Mouse (Mus musculus): Measurements from ENCODE around the gene Col25a1.

Col25a1 gene

DNA sequence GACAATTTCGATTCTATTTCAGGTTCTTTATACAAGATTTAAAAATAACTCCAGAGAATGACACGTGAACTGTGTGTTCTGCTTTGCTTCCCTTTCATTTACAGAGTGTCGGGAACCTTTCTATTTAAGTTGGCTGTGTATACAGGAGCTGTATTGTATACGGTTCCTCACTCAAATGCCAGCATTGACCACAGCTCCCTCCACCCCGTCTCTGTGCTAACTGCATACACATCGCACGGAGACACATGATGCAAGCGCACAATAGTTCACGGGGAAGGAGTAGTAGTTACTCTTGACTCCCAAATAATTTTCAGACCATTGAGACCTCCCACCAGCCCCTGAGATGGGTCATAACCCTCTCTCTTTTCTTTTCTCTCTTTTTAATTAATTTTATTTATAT is 197.6 kb downstream of the Col25a1 start:
- DNase-seq = no peak

- no peak for DNase-seq
Measured at GRCm38 (mm10) chr3:130329833-130330555, 198.7 kb downstream of the Col25a1 start.

GRCm38 (mm10) chr3:130330556-130330950 is 199.3 kb downstream of the Col25a1 start:
- DNase-seq = no peak

GRCm38 (mm10) chr3:130332347-130332913 is 201.1 kb downstream of the Col25a1 start:
- DNase-seq = no peak

GRCm38 (mm10) chr3:130337857-130338256 is 206.6 kb downstream of the Col25a1 start:
- peak; percentile 13 for DNase-seq

- no peak for DNase-seq
Measured at GRCm38 (mm10) chr3:130338371-130338770, 207.1 kb downstream of the Col25a1 start.

DNA sequence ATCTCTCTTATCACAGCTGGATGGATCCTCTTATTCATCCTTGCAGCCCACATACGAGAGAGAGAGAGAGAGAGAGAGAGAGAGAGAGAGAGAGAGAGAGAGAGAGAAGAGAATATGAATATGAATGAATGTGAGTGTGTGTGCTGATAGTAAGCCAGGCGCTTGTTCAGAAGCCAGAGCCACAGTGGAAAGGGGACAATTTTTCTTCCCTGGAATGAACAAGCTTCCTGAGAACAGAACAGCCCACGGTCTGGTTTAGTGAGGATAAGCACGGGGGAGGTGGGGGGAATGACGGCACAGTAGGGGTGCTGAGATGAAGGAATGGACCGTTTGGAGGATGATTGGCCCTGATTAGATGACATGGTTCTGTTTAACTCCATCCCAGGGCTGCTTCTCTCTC is 218.9 kb downstream of the Col25a1 start:
- no peak for DNase-seq

GRCm38 (mm10) chr3:130354399-130355039 is 223.2 kb downstream of the Col25a1 start:
- no peak for DNase-seq

- DNase-seq = no peak
Measured at GRCm38 (mm10) chr3:130356575-130357173, 225.4 kb downstream of the Col25a1 start.

- no peak for DNase-seq
Measured at GRCm38 (mm10) chr3:130360813-130361212, 229.5 kb downstream of the Col25a1 start.

DNA sequence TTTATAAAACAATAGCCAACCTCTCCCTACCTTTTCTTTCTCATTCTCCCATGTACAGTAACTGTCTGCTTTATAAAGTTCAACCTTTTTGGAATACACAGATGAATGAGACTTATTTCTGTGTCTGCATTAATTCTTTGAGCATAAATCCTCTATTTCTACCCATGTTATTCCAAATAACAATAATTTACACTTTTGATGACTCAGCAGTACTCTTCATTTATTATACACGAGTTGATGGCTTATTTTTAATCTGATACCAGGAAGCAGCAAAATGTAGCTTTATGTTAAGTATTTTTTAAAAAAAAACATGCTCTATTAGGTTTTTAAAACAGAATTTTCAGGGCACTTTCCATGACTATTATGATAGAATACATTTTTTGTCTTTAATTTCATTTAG is 230.6 kb downstream of the Col25a1 start:
- DNase-seq = no peak

DNA sequence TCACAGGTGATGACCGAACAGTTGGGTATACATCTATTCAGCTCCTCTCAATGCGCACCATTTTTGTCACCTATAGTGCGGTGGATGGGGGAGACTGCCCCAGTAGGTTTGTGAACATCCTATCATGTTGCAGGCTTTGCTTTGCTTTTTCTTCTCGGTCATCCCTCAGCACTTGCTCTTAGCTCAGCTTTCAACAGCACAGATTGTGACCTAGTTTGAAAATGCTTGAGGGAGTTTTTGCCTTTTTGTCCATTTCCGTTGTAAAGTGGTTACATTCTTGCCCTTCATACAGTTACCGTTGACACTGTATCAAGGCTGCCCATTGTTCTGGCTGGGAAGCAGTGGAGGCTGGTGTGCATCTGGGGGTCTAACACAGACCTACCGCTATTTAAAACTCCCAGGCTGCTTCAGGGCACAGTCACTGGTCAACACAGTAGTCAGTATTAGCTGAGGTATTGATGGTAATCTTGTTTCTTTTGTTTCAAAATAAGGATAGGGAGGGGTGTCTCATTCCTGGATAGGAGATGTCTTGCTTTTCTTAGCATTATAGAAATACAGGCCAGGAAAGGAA is 231.6 kb downstream of the Col25a1 start:
- no peak for DNase-seq

GRCm38 (mm10) chr3:130366917-130367610 is 235.8 kb downstream of the Col25a1 start:
- no peak for DNase-seq

DNA sequence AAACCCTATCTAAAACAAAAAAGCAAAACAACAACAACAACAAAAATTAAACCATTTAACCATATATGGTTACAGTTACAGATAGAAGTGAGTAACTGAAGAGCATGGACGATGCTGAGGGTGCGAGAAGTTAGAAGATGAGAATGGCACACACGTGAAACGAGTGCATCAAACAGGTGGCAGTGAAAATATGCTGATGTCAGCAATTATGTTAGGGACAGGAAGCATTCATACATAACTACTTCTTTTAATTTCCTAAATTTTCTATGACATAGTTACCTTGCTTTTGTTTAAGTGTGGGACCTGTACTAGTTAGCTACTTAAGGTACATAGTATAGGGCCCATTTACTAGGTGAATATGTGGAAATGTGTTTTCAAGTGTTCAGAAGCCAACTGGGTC is 237.1 kb downstream of the Col25a1 start:
- DNase-seq = no peak

DNA sequence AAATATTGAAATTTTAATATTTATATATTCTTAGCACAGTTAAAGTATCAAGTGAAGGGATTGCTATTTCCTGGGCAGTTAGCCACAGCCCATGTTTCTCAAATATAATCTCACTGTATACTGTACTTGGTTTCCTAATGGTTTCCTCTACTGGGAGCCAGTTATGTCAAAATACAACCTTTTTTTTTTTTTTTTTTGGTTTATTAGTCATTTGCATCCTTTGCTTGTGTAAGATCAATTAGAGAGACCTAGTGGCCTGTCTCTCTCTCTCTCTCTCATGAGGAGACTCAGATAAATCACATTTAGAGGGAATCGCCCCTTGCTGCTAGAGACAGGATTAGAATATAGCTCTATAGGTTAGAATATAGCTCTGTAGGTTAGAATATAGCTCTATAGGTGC is 237.8 kb downstream of the Col25a1 start:
- DNase-seq = no peak

DNA sequence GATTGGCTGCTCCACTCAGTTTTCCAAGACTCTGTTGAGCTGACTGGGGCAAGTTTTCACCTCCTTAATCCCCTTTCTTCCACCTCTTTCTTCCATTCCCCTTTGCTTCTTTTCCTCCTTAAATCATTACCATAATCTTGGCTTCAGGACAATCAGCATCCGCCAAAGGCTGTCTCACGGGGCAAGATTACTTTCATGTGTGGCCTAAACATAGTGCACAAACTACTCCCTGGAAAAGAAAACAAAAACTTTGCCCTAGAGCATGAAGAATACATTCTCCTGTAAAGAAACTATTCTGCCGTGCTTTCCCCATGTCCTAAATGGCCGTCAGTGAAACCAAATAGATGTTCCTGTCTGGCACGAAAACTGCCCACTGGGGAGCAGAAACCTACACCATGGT is 238.9 kb downstream of the Col25a1 start:
- DNase-seq = no peak

DNA sequence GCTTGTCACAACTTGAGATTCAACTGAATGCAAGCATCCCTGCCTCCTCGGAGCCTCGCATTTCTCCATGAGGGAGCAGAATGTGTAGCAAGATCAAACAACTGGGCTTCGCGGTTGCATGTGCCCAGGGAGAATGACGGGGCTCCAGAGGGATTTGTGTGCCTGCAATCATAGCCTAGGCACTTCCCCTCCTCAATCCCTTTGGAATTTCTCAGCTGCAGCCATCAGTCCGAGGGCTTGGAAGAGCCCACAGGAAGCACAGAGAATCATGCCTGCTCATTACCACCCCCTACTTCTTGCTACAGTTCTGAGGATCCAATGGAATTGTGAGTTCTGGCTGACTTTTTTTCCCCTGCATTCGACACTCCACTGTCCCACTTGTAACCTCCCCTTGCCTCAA is 241.8 kb downstream of the Col25a1 start:
- DNase-seq = no peak

- no peak for DNase-seq
Measured at GRCm38 (mm10) chr3:130374620-130375341, 243.5 kb downstream of the Col25a1 start.

DNA sequence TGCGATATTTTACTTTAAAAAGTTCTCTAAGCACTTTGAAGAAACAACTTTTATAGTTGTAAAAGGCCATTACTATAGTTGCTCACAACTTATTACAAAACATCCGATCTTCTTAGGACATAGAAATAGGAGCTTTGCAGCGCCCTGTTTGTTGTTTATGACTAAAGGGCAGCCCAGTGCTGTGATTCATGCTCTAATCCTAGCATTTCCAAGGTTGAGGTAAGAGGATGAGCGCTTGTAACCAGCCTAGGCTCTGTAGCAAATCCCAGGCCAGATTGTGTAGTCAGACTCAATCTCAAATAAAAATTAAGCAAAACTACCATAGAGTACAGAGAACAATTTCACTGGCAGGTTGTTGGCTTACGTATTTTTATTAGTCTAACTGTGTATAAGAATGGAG is 246.5 kb downstream of the Col25a1 start:
- no peak for DNase-seq

GRCm38 (mm10) chr3:130378626-130379025 is 247.3 kb downstream of the Col25a1 start:
- no peak for DNase-seq

DNA sequence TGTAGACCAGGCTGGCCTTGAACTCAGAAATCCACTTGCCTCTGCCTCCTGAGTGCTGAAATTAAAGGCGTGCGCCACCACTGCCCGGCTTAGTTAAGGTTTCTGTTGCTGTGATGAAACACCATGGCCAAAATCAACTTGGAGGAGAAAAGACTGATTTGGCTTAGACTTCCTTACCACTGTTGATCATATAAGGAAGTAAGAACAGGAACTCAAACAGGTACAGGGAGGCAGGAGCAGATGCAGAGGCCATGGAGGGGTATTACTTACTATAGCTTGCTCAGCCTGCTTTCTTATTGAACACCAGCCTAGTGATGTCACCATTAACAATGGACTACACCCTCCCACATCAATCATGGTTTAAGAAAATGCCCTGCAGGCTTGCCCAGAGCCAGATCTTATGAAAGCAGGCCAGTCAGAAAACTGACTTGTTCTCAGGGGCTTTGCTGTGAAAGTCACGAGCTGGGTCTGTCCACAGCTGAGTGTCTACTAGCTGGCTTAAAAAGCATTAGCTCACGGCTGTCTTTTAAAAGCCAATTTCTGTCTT is 249.1 kb downstream of the Col25a1 start:
- no peak for DNase-seq

- no peak for DNase-seq
Measured at GRCm38 (mm10) chr3:130381691-130382090, 250.4 kb downstream of the Col25a1 start.
